Mouse (Mus musculus) MEL-GATA-1-ER (cell line): ENCODE results near the gene Lamc3.

ENCODE experiments used
- DNase-seq: peaks from one replicate; pipeline ENCODE4 v3.0.0-alpha.2; 2012; ENCODE audit warnings: low read depth; ENCODE audit errors: extremely low read depth

Lamc3 gene

DNA sequence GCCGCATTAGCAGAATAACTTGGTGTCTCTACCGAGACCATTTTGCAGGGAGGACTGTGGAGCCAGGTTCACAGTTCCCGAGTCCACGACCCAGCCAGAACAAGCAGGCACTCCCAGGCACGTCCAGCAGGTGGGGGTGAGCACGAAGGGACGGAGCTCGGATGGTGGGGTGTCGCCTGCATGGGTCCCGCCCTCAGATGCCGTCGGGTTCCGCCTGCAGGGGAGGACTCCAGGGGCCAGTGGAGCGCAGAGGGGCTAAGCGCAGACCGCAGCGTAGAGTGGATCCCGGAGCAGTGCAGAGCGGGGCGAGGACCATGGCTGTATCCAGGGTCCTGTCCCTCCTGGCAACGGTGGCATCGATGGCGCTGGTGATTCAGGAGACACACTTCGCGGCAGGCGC lies at the start of gene Lamc3:
TSS of gene Lamc3 (plus strand) at position 262 of the 400 bp plus-strand sequence.
- DNase-seq = no peak

DNA sequence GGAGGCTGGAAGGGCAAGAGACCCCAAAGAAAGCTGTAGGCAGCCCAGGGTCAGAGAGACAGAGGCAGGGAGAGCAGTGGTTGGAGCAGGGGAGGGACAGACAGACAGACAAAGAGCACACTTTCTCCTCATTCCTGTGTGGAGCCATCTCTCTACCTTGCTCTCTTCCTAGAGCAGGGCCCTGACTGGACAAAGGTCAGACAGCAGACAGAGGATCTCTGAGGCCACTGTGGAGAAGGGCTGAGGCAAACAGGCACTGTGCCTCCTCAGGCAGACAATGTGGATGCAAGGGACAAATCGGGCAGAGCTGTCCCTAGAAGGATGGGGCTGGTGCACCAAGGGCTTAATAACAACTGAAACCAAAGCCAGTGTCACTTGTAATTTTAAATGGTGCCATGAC lies 48.2 kb upstream of the Lamc3 start:
- no peak for DNase-seq

DNA sequence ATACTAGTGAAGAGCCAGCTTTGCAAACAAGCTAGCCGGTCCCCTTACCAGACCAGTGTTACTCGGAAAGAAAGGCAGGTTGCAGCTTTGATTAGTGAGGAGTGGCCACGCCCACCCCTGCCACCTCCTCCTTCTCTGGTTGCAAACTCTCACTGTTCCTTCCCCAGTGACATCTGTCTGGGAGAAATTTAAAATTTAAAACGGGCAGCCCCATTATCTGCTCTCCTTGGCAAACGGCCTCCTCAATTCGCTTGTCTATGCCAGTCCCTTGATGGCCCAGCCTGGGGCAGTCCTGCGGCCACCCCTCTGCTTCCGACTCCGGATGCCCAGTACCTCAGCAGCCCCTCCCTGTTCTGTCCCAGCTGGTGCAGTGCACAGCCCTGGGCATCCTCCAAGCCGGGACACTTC lies 42.4 kb upstream of the Lamc3 start:
- DNase-seq = no peak

GRCm38 (mm10) chr2:31845512-31845895 lies 41.6 kb upstream of the Lamc3 start:
- DNase-seq = no peak

DNA sequence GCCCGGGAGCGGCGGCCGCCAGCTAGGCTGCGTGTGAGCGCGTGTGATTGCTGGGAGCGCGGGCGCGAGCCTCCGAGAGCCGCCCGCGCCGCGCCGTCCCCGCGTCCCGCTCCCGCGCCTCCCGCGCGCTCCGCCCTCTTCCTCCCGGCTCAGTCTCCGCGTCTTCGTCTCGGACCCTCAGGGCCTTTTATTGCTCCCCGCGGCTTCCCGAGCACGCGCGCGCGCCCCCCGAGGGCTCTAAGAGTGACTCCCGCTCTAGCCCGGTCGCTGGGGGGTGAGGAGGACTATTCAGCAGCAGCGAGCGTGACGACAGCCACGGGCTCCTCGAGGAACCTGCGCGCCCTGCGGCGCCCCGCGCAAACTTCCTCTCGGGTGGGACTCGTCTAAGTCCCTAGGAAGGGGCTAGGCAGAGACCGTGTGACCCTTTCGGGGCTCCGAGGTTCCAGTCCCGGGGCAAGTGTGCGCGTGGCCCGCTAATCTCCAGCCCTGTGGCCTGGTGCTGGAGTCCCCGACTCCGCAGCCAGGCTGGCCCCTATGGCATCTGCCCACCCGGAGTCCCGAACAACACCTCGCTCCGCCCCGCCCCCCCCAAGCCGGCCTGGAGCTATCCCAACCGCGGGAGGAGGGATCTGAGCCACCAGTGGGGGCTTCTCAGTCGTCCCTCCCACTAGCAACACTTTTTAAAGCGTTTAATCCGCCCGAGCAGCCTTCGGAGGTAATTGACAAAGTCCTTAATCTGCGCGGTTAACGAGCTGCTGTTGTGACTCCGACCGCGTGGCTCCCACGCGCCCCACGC lies 41.0 kb upstream of the Lamc3 start, which contains the start of gene Fibcd1:
TSS of gene Fibcd1 (minus strand) at position 110 of the 796 bp plus-strand sequence.
- DNase-seq = no peak

- DNase-seq = no peak
Measured at GRCm38 (mm10) chr2:31846692-31847660, 40.1 kb upstream of the Lamc3 start.

DNA sequence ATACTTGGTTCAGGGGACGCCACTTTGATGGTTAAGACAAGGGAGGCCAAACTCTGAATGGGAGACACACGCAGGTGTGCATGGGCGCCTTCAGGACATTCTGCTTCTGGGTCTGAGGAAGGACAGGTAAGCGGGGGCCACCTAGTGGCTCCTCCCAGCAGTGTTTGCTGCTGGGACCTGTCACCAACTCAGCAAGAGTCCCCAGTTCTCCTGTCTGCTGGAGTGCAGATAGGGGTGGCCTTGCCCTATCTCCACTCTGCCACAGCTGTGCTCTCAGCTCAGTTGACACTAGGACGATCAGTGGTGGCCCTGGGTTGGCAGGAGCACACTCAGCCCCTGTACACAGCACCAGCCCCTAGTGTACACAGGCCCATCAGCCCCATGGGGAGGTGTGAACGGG lies 39.2 kb upstream of the Lamc3 start:
- peak; percentile 31 for DNase-seq

DNA sequence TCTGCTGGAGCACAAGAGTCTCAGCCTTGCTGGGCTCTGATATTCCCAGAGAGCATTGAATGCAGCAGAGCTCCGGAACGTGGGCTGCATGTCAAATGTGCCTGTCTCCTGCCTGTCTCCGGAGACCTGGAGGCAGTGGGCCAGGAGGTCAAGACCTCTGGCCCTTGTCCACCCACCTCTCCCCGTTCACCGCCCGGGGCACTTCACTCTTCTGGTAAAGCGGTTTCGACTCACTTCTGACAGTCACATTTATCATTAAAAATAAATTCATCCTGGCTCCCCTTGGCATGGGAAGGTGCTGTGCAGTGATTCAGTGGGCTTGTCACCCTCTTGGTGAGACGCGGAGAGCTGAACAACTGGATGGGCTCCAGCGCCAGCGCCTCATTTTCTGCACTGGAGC lies 37.0 kb upstream of the Lamc3 start:
- DNase-seq = no peak

DNA sequence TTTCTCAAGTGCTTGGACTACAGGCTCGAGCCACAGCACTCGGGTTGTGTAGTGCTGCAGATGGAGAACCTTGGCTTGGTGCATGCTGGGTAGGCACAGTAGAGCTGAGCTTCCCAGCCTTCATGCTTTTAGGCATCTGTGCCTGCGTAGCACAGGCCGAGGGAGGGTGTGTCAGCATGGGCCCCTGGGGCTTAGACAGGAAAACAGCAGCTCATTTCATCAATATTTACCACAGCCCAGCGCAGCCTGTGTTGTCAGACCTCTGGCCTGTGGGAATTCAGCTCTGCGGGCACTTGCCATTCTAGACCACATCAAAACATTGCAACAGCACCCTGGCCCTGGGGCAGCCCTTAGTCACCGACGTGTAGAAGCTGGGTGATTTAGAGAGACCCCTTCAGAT lies 31.1 kb upstream of the Lamc3 start:
- DNase-seq = no peak

- DNase-seq = no peak
Measured at GRCm38 (mm10) chr2:31857180-31857579, 29.9 kb upstream of the Lamc3 start.

DNA sequence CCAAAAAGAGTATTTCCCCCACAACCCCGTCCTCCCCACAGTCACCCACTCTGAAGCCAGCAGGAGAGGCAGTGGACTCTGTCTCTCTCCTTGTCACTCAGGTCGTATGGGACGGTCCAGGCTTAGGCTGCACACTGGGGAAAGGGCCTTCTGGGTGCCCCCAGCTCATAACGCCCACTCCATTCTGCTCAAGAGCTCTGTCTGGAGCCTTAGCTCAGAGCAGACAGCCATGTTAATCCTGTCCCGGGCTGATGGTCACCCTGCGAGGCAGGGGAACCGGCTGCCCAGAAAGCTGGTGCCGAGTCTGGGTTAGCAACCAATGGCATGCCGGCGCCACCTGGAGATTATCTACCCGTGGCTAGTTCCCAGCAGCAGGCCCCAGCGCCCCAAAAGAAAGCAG lies 28.6 kb upstream of the Lamc3 start:
- no peak for DNase-seq

DNA sequence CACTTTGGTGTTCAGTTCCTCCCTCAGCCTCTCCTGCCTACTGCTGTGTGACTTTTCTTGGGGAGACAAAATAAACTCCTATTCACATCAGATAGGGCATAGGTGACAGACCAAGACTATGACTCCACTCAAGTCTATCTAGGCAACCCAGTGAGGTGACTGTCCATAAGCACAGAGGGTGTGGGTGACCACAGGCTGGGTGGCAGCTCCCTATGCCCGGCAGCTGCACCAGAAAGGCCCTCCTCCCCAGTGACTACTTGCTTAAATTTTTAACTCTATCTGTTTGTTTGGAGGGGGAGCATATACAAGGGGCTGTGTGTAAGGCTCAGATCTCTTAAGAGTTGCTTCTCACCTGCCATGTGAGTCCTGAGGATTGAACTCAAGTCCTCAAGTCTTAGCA lies 24.2 kb upstream of the Lamc3 start:
- DNase-seq = no peak

GRCm38 (mm10) chr2:31863766-31864165 lies 23.3 kb upstream of the Lamc3 start:
- DNase-seq = no peak

DNA sequence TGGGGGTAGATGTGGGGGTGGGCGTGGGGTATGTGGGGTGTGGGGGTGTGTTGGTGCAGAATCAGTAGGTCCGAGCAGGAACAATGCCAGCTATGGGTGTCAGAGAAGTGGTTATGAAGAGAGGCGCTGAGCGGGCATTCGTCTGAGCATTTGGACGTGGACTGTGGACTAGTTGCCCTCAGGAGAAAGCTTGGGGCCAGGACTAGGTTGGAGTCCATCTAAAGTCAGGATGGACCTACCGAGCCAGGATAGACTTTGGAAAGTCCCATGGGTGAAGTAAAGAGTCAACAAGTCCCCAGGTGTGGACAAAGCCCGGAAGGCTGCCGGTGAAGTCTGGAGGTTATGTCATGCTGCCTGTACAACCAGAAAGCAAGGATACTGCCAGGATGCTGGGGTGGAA lies 22.2 kb upstream of the Lamc3 start:
- no peak for DNase-seq

GRCm38 (mm10) chr2:31865322-31865721 lies 21.8 kb upstream of the Lamc3 start:
- no peak for DNase-seq

GRCm38 (mm10) chr2:31865794-31866193 lies 21.3 kb upstream of the Lamc3 start:
- no peak for DNase-seq

DNA sequence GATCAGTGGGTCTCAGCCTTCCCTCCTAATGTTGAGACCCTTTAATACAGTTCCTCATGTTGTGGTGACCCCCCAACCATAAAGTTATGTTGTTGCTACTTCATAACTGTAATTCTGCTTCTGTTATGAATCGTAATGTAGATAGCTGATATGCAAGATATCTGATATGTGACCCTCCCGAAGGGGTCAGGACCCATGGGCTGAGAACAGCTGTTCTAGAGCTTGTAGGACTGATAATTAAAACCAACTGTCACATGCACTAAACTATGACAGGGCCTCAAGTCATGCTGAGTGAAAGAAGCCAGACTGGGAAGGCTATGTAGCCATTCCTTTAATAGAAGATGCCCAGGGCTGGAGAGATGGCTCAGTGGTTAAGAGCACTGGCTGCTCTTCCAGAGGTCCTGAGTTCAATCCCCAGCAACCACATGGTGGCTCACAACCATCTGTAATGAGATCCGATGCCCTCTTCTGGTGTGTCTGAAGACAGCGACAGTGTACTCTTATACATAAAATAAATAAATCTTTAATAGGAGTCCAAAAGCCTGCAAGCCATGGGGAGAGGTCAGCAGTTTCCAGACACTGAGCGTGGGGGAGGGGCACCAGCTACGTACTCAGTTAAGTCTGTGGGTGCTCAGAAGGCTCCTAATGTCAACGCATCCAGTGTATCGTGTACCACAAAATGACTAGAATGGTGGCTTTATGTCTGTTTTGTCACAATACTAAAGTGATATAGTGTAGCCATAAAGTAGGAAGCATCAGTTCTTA lies 19.1 kb upstream of the Lamc3 start:
- DNase-seq = no peak

GRCm38 (mm10) chr2:31868538-31869164 lies 18.4 kb upstream of the Lamc3 start:
- no peak for DNase-seq

DNA sequence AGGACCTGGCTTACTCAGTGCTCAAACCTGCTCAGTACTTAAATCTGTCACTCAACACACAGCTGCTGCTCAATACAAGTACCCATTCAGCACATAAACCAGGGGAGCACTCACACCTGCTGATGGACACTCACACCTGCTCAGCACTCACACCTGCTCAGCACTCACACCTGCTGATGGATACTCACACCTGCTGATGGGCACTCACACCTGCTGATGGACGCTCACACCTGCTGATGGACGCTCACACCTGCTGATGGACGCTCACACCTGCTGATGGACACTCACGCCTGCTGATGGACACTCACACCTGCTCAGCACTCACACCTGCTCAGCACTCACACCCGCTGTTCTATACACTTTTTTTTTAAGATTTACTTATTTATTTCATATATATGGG lies 17.4 kb upstream of the Lamc3 start:
- DNase-seq = no peak

DNA sequence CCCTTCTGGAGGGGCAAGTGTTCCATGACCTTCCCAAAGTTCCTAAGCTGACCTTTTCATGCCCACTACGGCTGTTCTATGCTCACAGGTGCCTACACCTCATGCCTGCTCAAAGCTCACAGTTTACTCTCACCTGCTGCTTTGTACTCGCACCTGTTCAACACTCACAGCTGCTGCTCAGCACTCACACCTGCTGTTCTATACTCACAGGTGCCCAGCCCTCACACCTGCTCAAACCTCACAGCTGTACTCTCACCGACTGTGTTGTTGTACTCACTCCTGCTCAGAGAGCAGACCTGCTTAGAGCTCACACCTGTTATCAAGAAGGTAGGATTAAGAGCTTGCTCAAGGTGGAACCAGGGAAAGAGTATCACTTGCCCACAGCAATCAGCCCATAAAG lies 16.4 kb upstream of the Lamc3 start:
- DNase-seq = no peak

- no peak for DNase-seq
Measured at GRCm38 (mm10) chr2:31874290-31874855, 12.7 kb upstream of the Lamc3 start.
